Mouse (Mus musculus) erythroid progenitor cell, adult 5-6 weeks (primary cell): ENCODE measurements around the gene Fry. TPM values are rescaled to one million over a fixed set of nuclear protein-coding genes. Genes with fewer than 3 reads are reported as not detected.

ENCODE experiments used
- ATAC-seq: replicated peaks from 2 replicates; pipeline ENCODE4 v1.8.0; 2016; ENCODE audit warnings: moderate number of reproducible peaks, mild to moderate bottlenecking, moderate TSS enrichment, inconsistent platforms; ENCODE audit not compliant: poor library complexity, low FRiP score, severe bottlenecking
- total RNA-seq, 2 experiments: library from RNA; stranded (forward) in 1 of 2; stranded (reverse) in 1 of 2; fragments of 150-400 nt in 1 of 2; fragments of 186-747, 209-891 nt in 1 of 2; gene quantifications; 2 replicates each; pipeline versions ENCODE4 v1.2.3 to v1.2.4; 2015 to 2017; ENCODE audit warnings: low replicate concordance in 2 of 2

The Fry gene
- total RNA-seq, 2 experiments from 2014 or later = 13.8 to 28.3 TPM

DNA sequence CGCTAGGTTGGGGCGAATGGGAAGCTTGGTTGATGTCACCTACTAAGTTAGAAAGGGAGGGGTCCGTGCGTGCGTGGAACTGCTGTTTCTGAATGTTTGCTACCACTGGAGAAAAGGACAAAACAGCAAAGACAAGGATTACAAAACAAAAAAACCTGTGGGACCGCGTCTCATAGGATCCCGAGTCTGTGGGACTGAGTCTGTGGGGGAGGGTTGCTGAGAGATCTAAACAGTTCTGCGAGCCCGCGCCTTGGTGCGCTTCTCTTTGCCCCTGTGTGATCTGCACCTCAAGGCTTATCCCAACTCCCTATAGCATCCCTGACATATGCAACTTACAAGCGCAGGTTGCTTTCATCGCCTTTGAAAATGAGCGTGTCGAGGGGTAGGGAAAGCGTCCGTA is 89.2 kb downstream of the Fry start:
- no peak for ATAC-seq

DNA sequence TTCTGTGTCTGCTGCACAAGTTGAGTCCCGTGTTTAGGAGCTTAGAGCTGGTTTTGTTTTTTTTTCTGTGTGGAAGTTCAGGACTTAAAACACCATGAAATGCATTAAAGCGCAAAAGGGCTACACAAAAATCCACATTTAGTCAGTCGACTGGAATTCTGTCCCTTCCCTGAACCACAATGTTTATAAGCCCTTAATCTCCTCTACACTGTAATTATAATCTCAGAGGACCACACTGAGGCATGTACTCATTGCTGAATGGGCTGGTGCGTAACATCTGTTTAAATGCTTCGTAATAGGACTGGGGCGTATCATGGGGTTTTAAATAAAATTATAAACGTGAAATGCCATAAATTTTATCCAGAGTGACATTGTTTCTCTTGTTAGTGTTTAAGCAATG is 89.6 kb downstream of the Fry start:
- ATAC-seq = no peak

DNA sequence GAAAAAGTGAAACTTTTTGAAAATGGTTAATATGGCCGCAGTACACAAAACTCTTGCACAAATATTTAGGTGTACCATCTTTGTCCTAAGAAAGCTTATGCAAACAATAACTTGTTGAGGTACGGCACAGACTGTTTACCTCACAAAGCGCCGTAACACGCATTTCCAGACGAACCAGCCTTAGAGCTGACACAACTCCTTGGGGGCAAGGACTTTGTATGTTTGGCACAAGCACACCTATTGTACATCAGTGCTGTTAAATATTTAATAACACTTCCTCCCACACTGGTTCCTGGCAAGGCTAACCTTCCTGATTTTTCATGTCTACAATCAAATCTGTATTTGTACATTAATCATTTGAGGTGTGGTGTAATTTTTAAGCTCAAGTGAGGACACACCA is 95.6 kb downstream of the Fry start:
- no peak for ATAC-seq

DNA sequence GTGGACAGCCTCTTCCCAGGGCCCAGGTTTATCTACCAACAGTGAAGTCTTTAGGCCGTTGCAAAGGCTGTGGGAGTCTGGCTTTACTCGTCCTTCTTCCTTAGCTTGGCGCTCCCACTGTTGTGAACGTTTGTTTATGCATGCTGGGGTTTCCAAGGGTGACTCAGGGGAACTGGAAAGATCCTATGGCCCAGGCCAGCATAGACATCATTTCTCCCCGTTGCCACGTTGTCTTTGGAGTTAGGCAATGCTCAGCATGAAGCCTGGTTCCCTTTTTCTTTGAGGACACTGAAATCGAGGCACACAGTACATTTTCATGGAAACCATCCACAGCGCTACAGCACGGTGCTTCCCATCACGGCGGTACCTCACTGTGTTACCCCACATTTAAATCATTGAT is 97.6 kb downstream of the Fry start:
- no peak for ATAC-seq

DNA sequence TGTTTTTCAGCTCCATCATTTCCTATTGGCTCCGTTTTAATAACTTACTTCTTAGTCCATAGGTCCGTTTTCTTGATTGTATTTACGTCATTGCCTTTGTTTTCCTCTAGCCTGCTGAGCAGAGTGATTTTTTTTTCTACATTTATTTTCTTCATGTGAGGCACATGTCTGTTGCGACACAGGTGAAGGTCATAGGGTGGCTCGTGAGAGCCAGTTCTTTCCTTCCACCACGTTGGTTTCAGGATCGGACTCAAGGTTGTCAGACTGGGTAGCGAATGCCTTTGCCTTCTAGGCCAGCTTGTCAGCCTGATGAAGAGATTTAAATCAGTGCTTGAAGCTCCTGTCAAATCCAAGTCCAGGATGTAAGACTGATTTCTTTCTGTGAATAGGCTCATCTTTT is 101.0 kb downstream of the Fry start:
- no peak for ATAC-seq

DNA sequence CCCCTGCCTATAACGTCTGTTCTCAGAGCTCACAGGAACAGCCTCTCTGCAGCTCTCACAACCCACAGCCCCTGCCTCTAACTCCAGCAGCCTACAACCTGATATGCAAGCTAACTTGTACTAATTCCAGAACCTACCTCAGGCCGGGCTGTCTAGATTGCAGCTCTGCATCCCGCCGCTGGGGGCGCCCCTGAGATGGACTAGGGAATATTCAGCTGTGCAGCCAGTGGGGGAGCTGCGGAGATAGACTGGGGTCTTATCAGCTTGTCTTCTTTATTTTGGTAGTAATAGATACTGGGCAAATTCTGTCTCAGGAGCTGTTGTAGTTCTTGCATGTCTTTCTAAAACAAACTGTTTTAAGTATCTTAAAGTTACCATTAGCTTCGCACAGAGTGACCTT is 101.9 kb downstream of the Fry start:
- 0 out of 2 replicates have a peak, but pooled peaks have one; percentile 65 for ATAC-seq

DNA sequence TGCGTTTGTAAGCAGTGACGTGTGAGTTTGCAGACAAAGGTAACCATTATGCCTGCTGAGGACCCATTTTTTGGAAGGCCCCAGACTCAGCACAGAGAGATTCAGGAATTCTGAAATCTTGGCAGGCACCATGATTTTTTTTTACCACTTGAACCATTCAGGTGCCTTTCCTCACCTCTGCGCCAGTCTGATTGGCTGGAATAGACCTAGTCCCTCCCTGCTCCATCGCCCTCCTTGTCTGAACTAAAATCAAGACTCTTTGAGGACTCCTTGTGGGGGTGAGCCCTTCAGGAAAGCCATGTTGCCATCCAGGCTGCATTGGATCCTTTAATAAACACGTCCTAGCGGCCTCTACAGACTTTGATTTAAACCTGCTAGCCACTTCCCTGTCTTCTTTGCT is 103.4 kb downstream of the Fry start:
- ATAC-seq = no peak

DNA sequence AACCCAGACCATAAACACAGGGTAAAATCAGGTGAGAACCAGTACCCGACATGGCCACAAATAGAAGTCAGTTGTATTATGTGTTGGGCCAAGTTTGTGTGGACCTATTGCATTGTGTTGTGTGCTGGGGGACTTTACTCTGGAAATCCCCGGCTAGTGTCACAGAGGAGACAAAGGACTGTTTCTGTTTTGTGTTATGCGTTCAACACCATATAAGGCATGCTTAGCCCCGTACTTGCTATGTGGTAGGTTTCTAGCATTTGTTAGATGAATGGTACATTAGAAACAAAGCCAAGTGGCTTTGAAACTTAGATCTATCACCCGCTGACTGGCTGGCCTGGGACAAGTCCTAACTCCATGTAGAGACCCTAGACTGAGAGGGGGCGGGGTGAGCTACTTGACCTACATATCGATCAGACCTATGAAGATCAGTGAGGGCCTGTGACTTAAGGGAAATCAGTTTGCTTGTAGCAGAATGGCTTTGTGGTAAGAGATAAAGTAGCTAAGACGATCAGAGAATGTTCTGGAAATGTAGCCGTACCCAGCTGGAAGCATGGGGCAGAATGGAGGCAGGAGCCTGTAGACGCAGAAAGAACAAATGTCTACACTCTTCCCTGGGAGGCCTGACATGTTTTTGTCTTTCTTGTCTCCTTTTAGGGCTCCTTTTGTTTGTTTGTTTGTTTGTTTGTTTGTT is 105.2 kb downstream of the Fry start:
- ATAC-seq = no peak

DNA sequence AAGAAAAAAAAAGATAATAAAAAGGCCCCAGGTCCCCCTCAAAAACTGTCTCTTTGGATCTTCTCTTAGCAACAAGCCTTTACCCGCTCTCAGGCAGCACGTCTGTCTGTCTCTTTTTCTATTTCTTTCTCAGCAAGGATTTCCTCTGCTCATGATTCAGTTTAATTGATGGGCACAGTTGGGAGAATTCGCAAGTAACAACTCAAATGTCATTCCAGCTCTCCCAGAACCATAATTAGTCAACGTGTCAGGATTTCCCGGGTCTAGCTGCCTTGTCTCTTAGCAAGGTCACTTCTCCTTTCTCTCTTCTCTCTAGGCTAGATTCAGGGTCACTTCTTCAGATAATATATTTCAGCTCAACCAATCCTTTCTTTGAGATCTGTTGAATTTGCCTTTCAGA is 110.6 kb downstream of the Fry start:
- ATAC-seq = no peak

DNA sequence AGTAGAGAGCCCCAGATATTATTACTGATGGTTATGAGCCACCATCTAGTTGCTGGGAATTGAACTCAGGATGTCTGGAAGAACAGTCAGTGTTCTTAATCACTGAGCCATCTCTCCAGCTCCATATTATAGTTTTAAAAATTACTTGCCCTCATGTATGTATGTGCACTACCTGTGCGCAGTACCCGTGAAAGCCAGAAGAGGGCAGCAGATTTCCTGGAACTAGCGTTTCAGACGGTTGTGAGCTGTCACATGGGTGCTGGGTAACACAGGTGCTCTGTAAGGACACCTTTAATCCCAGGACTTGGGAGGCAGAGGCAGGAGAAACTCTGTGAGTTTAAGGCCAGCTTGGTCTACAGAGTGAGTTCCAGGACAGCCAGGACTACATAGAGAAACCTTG is 111.3 kb downstream of the Fry start:
- ATAC-seq = no peak

DNA sequence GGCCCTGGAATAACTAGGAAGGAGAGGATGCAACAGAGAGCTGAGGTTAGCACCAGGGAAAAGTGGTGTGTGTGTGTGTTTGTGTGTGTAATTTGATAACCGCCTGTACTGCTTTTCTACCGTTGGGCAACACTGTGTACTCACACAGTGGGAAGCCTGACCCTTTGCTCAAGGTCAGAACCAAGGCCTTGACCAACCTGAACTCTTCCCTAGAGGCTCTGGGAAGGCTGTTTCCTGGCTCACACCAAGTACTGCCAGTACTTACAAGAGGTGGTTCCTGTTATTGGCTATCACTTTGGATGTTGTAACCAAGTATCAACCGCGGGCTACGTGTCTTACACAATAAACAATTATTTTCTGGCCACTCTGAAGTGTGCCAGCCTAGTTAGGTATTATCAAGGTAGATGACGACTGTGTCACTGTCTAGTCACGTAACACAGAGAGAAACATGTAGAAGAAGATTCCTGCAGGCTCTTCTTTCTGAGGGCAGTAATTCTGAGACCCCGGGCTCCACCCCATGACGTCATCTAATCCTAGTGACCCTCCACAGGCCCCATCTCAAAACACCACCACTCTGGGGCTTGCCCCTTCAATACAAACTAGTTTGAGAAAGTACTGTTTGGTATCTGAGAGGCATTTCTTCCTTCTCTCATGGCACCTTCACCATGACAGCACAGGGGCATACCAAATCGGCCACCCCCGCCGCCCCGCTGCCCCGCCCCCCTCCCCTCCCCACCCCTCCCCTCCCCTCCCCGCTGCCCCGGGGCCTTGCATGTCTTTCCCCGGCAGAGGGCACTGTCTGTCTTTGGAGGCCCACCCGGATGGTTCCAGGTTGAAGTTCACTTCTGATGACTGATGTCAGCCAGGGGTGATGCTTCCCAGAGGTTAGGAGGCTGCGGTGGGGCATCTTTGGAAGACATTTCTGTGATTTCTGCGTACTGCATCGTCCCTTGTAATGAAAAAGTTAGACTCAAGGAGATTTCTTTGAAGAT is 114.0 kb downstream of the Fry start:
- ATAC-seq = no peak

DNA sequence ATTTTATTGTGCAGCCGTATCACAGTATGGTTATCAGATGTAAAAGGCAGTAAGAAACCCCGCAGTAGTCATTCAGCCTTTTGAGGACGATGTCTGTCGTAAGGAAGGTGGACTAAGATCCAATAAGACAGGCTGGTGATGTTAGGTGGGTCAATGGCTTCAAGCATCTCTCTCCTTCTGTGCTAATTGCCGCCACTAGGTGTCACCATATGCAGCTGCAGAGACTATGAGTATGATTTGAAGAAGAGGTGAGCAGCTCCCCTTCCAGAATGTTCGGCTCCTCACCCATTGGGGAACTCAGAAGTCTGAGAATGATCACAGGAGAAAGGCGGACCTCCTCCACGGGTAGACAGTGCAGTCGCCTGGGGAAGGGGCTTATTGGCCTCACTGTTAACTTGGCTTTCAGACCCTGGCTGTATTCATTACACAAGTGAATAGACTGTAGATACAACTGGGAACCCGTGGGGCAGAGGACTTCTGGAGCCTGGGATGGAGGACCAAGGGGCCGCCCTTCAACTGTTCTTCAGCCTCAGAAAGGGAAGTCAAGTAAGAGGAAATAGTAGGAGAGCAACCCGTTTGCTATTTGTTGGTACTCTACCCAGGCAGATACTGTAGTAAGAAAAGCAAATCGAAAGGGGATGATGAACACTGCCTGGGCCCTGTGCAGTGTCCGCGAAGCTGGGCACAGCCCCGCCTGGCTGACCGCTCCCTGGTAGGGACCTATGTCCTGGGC is 114.9 kb downstream of the Fry start:
- 0 out of 2 replicates have a peak, but pooled peaks have one; percentile 34 for ATAC-seq

DNA sequence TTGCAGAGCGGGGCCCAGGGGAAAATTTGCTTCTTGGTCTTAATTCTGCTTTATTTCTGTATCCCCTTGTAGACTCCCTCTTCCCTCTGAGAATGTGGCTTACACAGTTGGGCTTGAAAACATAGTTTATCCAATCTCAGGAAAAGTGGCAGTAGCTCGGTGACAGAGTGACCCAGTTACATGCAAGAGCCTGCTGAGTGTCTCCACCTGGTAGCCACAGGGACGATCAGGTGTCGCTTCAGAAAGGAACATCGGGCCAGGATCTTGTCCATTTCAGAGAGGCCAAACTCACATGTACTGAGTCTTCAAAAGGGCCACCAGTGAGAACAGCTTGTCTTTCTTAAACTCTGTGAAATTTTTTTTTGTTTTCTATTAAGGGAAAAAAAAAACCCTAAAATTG is 117.5 kb downstream of the Fry start:
- ATAC-seq = no peak

DNA sequence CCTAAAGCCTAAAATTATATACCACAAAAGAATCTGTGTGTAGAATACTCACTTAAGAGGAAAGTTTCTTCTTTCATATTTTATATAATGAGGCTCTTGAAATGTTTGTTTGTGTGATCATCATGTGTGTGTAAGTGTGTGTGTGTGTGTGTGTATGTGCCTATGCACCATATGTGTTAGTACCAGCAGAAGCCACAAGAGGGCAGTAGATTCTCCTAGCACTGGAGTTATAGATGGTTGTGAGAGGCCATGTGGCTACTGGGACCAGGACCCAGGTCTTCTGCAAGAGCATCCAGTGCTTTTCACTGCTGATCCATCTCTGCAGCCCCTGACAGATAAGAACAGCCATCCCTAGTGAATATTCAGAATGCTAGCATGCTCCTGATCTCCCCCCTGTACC is 118.2 kb downstream of the Fry start:
- ATAC-seq = no peak

DNA sequence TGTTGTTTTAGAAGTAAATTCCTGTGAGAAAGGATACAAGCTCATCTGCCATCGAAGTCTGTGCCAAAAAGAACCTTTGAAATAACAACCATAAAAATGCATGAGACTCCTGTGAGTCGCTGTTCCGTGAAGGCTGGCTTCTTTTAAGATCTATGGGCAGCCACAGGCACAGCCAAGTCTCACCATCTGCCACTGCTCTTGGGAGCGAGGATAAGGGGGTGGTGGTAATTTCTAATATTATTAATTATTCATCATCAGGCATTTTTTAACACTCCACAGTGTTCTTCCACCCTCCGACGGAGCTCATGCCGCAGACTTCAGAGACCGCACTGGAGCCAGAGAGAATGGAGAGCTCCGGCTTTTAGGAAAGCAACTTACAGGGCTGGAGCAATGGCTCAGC is 123.2 kb downstream of the Fry start:
- ATAC-seq = no peak

DNA sequence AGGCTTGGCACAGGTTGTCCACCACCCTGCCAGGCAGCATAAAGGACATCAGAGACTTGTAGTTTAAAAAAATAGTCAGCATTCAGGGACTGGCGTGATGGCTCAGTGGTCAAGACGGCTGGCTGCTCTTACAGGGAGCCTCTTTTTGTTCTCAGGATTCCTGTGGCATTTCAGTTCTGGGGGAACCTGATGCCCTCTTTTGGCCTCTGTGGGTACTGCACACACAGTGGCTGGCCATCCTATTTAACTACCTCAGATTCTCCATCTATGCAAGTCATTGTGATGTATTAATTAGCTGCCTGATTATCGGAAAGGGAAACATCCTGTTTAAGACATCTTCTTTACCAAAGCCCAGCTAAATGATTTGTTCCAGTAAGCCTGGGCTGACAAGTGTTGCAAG is 128.3 kb downstream of the Fry start:
- ATAC-seq = no peak

DNA sequence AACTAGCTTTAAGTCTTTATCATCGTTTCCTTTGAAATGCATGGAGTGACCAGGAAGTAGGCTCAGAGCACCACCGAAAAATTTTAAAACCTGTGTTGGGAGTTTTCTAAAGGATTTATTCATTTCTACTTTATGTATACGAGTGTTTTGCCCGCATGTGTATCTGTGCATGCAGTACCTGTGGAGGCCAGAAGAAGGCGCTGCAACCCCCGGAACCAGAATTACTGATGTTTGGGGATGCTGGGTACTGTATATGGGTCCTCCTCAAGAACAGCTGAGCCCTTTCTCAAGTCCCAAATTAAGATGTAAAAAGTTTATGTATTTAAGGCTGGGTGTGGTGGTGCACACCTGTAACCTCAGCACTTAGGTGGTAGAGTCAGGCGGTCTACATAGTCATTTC is 139.3 kb downstream of the Fry start:
- ATAC-seq = no peak

DNA sequence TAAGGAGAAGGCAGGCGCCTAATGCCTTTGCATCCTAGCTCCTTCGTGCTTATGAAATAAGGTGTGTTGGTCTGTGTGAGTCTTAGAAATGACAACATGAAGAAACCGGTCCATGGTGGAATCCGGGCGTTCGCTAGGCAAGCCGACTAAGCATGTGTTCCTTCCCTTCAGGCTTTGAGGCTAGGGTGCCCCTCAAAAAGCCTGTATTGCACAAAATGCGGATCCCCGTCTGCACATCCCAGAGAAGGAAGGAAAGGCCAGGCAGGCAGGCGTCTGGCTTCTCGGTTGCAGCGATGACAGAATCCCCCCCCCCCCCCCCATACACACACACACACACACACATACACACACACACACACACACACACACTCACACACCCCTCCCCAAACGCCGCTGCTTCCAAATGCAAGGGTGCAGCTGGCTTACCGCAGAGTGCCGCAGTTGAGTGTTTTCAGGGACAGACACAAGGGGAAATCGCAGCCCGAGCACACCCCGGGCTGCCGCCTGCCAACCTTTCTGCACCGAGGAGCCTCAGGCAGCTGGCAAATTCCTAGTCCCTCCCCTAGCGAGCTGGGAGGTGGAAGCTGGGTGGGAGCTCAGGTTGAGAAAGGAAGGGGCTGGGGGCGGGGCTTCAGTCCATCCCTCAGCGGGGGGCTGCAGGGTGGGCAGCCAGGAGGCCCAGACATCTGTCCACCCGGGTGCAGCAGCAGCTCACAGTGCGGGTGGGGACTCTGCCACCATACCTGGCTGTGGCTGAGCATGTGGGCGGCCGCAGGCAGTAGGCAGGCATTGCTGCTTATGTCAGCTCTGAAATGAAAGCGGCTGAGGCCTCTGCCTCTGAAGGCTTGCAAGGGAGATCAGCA is 141.0 kb downstream of the Fry start:
- no peak for ATAC-seq

DNA sequence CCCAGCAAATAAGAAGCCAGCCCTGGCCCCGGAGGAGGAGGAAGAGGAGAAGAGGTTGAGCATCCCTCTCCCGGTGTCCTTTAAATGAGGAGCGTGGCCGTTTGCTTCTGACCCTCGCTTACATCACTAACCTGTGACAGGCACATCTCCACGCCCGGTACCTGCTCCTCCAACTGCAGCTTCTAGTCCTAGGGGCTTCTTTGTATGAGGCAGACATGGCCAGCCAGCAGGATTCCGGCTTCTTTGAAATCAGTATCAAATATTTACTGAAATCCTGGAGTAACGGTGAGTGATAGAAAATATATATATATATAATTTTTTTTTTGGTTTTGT is 141.6 kb downstream of the Fry start:
- no peak for ATAC-seq

DNA sequence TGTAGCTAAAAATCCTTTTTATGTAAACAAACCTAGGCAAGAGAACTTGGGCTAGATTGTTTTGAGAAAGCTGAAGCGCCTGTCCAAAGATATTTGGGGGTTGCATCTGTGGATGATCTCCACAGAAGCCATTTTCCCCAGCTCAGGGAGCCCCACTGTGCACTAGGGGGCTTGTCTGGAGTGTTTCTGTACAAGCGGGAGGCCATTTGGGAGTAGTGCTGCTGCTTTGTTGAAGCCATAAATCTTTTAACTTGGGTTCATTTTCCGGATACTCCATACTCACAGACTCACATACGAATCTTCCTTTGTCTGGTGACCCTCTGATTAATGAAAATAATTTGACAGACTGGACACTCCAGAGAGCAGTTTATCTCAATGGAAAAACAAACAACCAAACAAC is 142.9 kb downstream of the Fry start:
- no peak for ATAC-seq
